Mouse (Mus musculus) stomach, embryonic 14.5 days (tissue): ENCODE measurements around the gene Smim5. TPM values are rescaled to one million over a fixed set of nuclear protein-coding genes. Genes with fewer than 3 reads are reported as not detected.

Experiments
- ATAC-seq: fragments of 200-750 bp; cut with Nextera tagmentation; 2 replicates; pipeline ENCODE4 v1.8.0; 2017; ENCODE audit warnings: low read depth, moderate TSS enrichment; ENCODE audit not compliant: insufficient number of reproducible peaks, insufficient read depth, low FRiP score
- H3K27ac ChIP-seq: fragments of 300-500 bp; sonication (generic); 2 replicates; pipeline ENCODE4 v1.5.1; 2014; ENCODE audit warnings: mild to moderate bottlenecking, low read length, moderate library complexity, mixed read lengths
- H3K27me3 ChIP-seq: fragments of 300-500 bp; sonication (generic); 2 replicates; pipeline ENCODE4 v1.6.1; 2014; ENCODE audit warnings: low read length, control low read depth, mixed read lengths; ENCODE audit not compliant: control insufficient read depth, insufficient read depth
- H3K36me3 ChIP-seq: fragments of 300-500 bp; sonication (generic); 2 replicates; pipeline ENCODE4 v1.6.1; 2014; ENCODE audit warnings: mild to moderate bottlenecking, control low read depth, low read length, moderate library complexity, mixed read lengths; ENCODE audit not compliant: control insufficient read depth, insufficient read depth
- H3K4me1 ChIP-seq: fragments of 300-500 bp; sonication (generic); 2 replicates; pipeline ENCODE4 v1.6.1; 2014; ENCODE audit warnings: low read length, control low read depth, mixed read lengths; ENCODE audit not compliant: control insufficient read depth, insufficient read depth
- H3K4me2 ChIP-seq: fragments of 300-500 bp; sonication (generic); replicated peaks from 2 replicates; pipeline ENCODE4 v1.6.1; 2014; ENCODE audit warnings: low read depth, low read length, control low read depth
- H3K4me3 ChIP-seq: fragments of 300-500 bp; sonication (generic); 2 replicates; pipeline ENCODE4 v1.5.1; 2014; ENCODE audit warnings: low read depth, low read length, control low read depth
- H3K9ac ChIP-seq: fragments of 300-500 bp; sonication (generic); replicated peaks from 2 replicates; pipeline ENCODE4 v1.6.1; 2014; ENCODE audit warnings: low read depth, mild to moderate bottlenecking, control low read depth, low read length, moderate library complexity, mixed read lengths
- H3K9me3 ChIP-seq: fragments of 300-500 bp; sonication (generic); 2 replicates; pipeline ENCODE4 v1.6.1; 2016; ENCODE audit warnings: low read depth, low read length, control low read depth; ENCODE audit not compliant: control insufficient read depth
- WGBS: fragments of 180-500 bp; shearing (Covaris S2); extraction: QIAGEN DNeasy Blood & Tissue Kit; methylation state at CpG from one replicate; pipeline ENCODE4 v1.1.7; 2014; 5-methylcytosine and 5-hydroxymethylcytosine counted together
- polyA plus RNA-seq: library from polyadenylated mRNA; unstranded; fragments of >200 nt; fragmentation: Nextera tagmentation; extraction: Ambion mirVana; gene quantifications from 2 replicates; pipeline ENCODE4 v1.2.1, GENCODE M21; 2014

The Smim5 gene
- polyA plus RNA-seq, 1 experiment from 2014 or later: 2.1 TPM

DNA sequence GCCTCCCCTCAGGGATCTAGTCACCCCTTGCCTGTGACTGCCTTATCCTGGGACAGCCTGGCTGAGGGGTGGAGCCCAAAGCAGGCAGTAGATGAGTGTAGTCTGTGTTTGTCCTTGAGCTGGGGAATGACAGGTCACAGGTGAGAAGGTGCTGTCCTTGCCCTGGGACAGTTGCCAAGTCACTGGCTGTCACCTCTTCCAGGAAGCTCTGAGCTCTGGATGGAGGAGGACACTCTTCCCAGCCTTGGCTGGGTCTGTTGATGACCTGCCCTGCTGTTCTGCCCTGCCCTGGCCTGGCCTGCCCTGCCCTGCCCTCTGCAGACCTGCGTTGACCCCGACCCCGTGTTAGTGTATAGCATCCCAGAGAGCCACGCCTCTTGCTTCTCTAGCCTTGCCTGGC, 27.3 kb upstream of the Smim5 start:
- no peaks in the 10 kb centered on the region for H3K36me3 ChIP-seq
- H3K9ac ChIP-seq: no peak overlapping the region
- H3K4me2 ChIP-seq: no peak overlapping the region
- H3K4me1 ChIP-seq: no peaks in the 10 kb centered on the region
- no peak overlapping the region for H3K4me3 ChIP-seq
- WGBS: 55% methylated on average over 4 of the region's 4 CpGs
- H3K27ac ChIP-seq: no peak overlapping the region
- no peak for ATAC-seq
- no peaks in the 10 kb centered on the region for H3K9me3 ChIP-seq
- H3K27me3 ChIP-seq: no peaks in the 10 kb centered on the region

DNA sequence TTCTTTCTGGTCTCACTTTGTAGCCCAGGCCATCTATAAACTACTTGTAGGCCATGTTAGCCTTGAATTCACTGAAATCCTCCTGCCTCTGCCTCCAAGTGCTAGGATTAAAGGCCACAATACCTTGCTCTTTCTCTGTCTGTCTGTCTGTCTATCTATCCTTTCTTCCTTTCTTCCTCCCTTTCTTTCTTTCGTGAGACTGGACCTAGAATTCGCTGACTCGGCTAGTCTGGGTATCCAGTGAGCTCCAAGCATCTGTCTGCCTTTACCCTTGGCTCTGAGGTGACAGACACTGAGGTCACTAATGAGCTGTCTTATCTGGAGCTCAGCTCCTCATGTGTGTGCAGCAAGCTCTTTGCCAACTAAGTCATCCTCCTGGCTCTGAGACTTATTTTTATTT, 23.8 kb upstream of the Smim5 start:
- no peak for ATAC-seq
- Histone ChIP-seq H3K27me3 (no peaks in the 10 kb centered on the region), H3K9me3 (no peaks in the 10 kb centered on the region), H3K27ac (no peak overlapping the region), H3K4me3 (no peak overlapping the region), H3K4me2 (no peak overlapping the region), H3K36me3 (no peaks in the 10 kb centered on the region), H3K9ac (no peak overlapping the region), H3K4me1 (no peaks in the 10 kb centered on the region)
- WGBS: 87% methylated on average over 3 of the region's 3 CpGs

DNA sequence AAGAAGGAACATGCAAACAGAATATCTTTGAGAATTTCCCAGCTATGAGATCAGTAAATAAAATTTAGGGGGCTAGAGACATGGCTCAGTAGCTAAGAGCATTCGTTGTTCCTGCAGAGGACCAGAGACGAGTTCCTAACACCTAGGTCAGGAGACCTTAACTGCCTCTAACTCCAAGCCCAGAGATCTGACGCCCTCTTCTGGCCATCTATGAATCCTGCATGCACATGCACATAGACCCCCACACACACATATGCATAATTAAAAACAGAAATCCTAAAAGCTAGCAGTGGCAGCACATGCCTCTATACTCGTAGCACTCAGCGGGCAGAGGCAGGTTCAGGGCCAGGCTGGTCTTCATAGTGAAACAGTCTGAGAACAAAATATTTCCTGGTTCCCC, 23.3 kb upstream of the Smim5 start:
- Histone ChIP-seq H3K4me2 (no peak overlapping the region), H3K9ac (no peak overlapping the region), H3K36me3 (no peaks in the 10 kb centered on the region), H3K4me1 (no peaks in the 10 kb centered on the region), H3K4me3 (no peak overlapping the region), H3K9me3 (no peaks in the 10 kb centered on the region), H3K27ac (no peak overlapping the region), H3K27me3 (no peaks in the 10 kb centered on the region)
- ATAC-seq: no peak
- 86% methylated on average over 5 of the region's 5 CpGs for WGBS

DNA sequence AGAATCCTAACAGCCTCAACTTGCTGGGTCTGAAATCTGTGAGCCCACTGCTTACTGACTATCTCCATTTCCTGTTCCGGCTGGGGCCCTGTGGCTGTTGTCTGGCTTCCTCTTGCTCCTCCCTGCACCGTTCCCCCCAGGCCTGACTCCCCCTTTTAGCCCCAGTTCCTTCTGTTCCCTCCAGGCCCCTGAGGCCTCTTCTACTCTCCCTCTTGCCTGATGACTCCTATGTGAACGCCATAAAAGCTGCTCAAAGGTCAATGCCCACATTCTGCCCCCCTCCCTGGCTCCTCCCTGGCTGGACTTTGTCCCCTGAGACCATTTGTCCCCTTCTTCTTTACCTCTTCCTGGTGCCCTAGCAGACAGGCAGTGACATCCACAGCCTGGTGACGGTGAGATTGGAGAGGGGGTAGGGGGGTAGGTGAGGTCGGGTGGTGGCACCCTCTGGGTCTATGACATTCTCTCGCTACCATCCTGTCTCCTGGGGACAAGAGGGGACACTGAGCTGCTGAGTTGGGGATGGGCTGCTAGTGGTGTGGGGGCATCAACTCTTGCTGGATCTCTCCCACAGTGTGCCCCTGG, 22.5 kb upstream of the Smim5 start:
- no peaks in the 10 kb centered on the region for H3K4me1 ChIP-seq
- no peak overlapping the region for H3K4me3 ChIP-seq
- no peak; the same call in 1 of the 2 replicates for ATAC-seq
- WGBS: 43% methylated on average over 6 of the region's 6 CpGs
- H3K9me3 ChIP-seq: no peaks in the 10 kb centered on the region
- no peak overlapping the region for H3K4me2 ChIP-seq
- no peaks in the 10 kb centered on the region for H3K27me3 ChIP-seq
- no peak overlapping the region for H3K27ac ChIP-seq
- no peak overlapping the region for H3K9ac ChIP-seq
- no peaks in the 10 kb centered on the region for H3K36me3 ChIP-seq

DNA sequence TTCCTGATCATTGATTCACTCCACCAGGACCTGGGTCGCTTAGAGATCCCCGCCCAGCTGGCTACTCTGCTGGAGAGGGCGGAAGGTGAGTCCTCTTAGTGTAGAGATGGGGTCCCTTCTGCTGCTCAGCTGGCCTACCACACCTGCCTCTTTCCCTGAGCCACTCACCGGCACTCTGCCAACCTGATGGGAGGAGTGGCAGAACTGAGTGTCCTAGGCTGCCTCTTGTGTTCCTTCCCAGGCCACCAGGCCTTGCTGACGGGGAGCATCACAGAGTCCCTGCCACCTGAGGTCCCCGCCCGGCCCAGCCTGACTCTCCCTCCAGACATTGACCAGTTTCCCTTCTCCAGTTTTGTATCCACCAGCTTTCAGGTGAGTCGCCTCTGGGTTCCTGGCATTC, 21.7 kb upstream of the Smim5 start:
- Histone ChIP-seq H3K9me3 (no peaks in the 10 kb centered on the region), H3K9ac (no peak overlapping the region), H3K4me2 (no peak overlapping the region), H3K4me3 (no peak overlapping the region), H3K27ac (no peak overlapping the region), H3K4me1 (no peaks in the 10 kb centered on the region), H3K27me3 (no peaks in the 10 kb centered on the region), H3K36me3 (no peaks in the 10 kb centered on the region)
- ATAC-seq: no peak
- 71% methylated on average over 8 of the region's 8 CpGs for WGBS

DNA sequence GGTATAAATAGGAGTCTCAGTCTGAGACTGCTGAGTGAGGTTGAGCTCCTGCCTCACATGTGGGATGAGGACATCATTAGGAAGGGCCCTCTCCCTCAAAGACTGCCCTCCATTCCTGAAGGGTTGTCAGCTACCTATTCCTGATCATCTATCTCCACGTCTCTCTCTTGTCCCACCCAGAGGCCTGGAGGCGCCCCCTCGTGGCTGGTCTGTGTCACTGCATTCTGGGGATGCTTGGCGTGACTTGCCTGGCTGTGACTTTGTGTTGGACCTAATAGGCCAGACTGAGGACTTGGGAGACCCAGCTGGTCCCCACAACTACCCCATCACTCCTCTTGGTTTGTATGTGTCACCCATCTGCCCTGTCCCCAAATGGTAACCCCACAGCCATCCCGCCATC, 18.8 kb upstream of the Smim5 start:
- Histone ChIP-seq H3K36me3 (no peaks in the 10 kb centered on the region), H3K4me1 (no peaks in the 10 kb centered on the region), H3K9me3 (no peaks in the 10 kb centered on the region), H3K4me2 (no peak overlapping the region), H3K27ac (no peak overlapping the region), H3K9ac (no peak overlapping the region), H3K27me3 (no peaks in the 10 kb centered on the region), H3K4me3 (no peak overlapping the region)
- 28% methylated on average over 5 of the region's 5 CpGs for WGBS
- no peak for ATAC-seq

DNA sequence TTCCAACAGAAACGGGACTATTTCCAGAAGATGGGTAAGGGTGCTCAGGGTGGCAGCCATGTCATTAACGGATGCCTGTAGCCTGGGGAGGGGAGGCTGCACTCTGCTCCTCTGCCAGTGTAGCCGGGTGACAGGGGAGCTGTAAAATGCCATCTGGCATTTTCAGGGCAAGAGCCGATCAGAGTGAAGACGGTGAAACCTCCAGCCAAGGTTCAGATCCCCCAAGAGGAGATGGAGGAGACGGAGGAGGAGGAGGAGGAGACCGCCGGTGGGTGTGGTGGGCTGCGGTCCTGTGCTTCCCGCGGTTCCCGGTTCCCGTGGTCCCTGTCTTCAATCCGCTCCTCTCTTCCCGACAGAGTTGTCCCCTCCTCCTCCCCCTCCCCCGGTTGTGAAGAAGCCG, 16.5 kb upstream of the Smim5 start:
- no peak for ATAC-seq
- H3K4me1 ChIP-seq: no peaks in the 10 kb centered on the region
- WGBS: 27% methylated on average over 17 of the region's 17 CpGs
- no peak overlapping the region for H3K4me2 ChIP-seq
- no peak overlapping the region for H3K9ac ChIP-seq
- no peaks in the 10 kb centered on the region for H3K9me3 ChIP-seq
- no peak overlapping the region for H3K27ac ChIP-seq
- no peaks in the 10 kb centered on the region for H3K27me3 ChIP-seq
- H3K36me3 ChIP-seq: no peaks in the 10 kb centered on the region
- H3K4me3 ChIP-seq: no peak overlapping the region

DNA sequence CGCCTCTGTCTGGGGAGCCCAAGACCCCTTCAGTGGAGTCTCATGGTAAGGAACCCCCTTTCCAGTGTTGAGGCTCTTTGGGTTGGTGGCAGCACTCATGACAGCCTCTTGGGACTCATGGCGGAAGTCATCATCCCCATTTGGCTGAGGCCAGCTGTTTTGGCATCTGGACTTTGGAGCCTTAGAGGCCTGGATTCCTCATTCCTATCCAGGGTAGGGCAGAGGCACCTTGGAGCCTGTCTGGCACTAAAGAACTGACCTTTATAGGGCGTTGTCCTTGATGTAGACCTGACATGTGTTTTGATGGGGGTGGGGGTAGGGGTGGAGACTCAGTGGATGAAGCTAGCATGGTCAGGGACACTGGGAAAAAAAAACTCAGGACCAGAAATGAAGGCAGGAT, 15.4 kb upstream of the Smim5 start:
- no peaks in the 10 kb centered on the region for H3K36me3 ChIP-seq
- H3K4me2 ChIP-seq: no peak overlapping the region
- no peaks in the 10 kb centered on the region for H3K4me1 ChIP-seq
- H3K9ac ChIP-seq: no peak overlapping the region
- H3K9me3 ChIP-seq: no peaks in the 10 kb centered on the region
- no peak overlapping the region for H3K4me3 ChIP-seq
- WGBS: 87% methylated on average over 3 of the region's 3 CpGs
- no peak for ATAC-seq
- H3K27ac ChIP-seq: no peak overlapping the region
- no peaks in the 10 kb centered on the region for H3K27me3 ChIP-seq

DNA sequence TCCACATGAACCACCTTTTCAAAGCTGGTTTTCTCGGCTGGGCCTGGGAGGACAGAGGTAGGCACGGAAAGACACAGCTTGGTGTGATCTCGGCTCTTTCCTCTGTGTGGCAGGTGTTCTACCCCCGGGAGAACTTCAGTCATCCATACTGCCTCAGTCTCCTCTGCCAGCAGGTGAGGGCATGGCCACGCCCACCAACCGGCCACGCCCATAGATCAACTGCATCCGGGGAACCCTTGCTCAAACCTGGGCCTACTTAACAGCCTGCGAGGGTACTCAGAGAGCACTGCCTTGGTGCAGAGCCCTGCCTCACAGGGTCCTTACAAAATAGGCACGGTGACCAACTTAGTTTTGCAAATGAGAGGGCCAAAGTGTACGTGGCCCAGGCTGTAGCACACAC, 14.5 kb upstream of the Smim5 start:
- H3K36me3 ChIP-seq: no peaks in the 10 kb centered on the region
- no peak overlapping the region for H3K4me2 ChIP-seq
- H3K27me3 ChIP-seq: no peaks in the 10 kb centered on the region
- no peaks in the 10 kb centered on the region for H3K9me3 ChIP-seq
- 68% methylated on average over 11 of the region's 11 CpGs for WGBS
- no peaks in the 10 kb centered on the region for H3K4me1 ChIP-seq
- ATAC-seq: no peak
- H3K9ac ChIP-seq: no peak overlapping the region
- no peak overlapping the region for H3K27ac ChIP-seq
- H3K4me3 ChIP-seq: no peak overlapping the region
